Mouse (Mus musculus): Measurements from ENCODE around the gene Gatad1. TPM values are rescaled to one million over a fixed set of nuclear protein-coding genes. Genes with fewer than 3 reads are reported as not detected.
"Not testable (repeated sequence)": the region's sequence is repeated elsewhere in the genome, so short reads cannot be mapped to it uniquely, and the experiment has no call there.

Gatad1 gene
- 100 to 1,000 TPM in 1 of 4 experiments, 10 to 100 TPM in 3; 92.4 to 108 (median 95.7) TPM for total RNA-seq (2022)

DNA sequence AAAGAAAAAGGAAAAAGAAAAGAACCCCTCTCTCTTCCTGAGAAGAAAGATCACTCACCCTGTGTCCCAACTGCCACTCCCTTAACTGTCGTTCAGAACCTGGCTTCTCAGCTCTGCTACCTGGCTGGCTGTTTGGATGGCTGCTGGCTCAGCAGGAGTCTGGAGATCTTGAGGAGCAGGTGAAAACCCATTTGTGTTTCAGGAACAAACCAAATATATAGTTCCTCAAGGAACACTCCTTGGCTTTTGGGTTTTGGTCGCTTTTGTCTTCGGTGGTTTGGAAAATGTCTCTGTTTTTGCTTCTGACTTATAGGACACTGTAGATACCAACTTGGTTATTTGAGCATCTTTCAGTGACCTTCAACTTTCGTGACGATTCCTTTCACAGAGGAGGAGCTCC, at the start of gene Gatad1:
Gene Gatad1, minus strand, starts transcription at position 101 of the 400 bp plus-strand sequence.
- no peak for DNase-seq (ENCODE audit: low spot score in 2 of 2)

DNA sequence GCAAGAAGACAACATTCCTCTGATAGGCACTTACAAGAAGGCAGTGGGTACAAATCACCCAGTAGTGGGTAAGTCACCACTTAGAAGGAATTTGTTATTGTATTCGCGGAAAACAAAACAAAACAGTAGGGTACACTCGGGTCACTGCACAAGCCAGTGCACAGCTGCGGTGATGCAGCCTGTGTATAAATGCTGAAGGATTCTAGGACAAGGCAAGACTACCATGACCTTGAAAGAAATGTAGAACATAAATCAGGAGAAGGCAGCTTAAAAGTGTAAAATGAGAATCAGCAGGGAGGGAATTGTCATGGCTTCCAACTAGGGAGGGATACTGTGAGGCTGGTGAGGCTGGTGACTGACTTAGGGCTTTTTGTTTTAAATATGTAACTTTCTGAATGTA, 45.2 kb upstream of the Gatad1 start:
- DNase-seq (ENCODE audit: low spot score in 2 of 2), result no peak

DNA sequence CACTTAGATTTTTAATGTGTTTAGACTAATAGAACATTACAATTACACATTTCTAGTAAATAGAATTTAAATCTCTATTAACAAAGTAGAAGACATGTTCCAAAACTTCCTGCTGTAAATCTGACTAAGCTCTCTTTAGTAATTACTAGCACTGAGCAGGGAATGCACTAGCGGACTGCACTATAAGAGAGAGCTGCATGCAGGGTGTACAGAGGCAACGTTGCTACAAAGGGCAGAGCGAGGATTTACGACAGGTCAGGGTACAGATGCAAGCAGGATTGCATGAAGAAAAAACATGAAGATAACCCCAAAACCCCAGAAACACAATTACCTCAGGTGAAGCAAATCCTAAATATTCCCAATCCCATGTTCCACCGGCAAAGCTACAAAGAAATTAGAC, 43.0 kb upstream of the Gatad1 start:
- no peak for DNase-seq (ENCODE audit: low spot score in 2 of 2)

DNA sequence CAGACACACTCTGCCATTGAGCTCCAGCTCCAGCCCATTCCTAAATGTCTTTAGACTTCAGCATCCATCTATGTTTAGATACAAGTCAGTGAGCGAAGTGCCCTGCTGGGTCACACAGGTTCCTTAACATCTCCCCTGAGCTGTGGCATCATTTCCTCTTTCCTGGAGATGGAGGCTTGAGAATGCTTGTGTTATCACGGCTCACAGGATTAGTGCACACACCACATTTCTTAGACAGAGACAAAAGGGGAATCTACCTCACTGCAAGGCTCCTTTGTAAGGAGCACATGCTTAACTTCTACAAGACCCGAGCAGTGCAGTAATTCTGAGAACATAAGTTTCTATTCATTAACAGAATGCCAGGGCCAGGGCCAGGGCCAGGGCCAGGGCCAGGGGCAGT, 39.0 kb upstream of the Gatad1 start:
- DNase-seq (ENCODE audit: low spot score in 2 of 2), result no peak

DNA sequence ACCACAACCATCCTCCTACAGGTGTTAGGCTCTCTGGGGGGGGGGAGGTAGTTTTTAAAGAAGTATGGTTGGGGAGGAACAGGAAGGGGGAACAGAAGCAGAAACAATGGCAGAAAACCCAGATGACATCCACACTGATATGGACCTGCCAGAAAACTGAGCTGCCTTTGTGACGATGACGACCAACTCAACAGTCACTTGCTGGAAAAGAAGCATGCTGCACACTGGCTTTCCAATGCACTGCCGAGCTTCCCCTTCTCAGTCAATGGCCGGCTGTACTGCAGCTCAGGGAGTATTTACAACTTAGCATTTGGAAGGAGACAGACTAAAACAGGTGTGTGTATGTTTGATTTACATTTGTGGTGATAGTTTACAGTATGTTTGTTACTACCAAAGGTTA, 38.2 kb upstream of the Gatad1 start:
- DNase-seq (ENCODE audit: low spot score in 2 of 2), result no peak

DNA sequence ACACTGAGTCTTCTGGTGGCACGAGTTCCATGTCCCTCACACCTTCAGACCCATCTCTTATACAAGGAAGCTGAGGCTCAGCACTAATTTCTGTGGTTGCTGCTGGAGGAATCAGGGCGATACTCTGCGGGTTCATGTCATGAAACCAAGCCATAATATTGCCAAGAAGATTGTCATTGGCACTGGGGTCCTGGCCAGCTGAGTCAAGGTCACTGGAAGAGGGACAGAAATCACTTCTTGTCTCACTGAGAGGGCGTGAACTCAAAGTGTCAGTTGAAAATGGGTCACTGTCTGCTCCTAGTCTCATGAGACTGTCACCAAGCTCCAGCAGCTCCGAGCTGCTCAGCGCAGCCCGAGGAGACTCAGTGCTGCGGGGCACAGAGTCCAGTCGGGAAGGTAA, 36.0 kb upstream of the Gatad1 start:
- no peak for DNase-seq (ENCODE audit: low spot score in 2 of 2)

DNA sequence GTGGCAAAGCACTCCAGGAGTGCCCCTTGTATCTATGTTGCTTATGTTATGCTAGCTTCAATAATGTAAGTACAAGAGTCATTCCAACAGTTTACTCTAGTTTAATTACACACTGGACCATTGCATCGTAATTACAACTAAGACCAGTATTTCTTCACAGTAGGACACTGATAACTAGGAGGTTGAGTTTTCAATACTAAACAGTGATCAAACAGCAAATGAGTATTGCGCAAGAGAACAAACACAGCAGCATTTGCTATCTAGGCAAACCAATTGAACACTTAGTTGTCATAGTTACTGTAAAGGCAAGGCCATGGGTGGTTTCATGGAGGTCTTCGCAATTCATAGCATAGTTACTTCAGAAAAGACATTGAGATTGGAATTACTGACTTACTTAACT, 34.3 kb upstream of the Gatad1 start:
- DNase-seq (ENCODE audit: low spot score in 2 of 2), result no peak

DNA sequence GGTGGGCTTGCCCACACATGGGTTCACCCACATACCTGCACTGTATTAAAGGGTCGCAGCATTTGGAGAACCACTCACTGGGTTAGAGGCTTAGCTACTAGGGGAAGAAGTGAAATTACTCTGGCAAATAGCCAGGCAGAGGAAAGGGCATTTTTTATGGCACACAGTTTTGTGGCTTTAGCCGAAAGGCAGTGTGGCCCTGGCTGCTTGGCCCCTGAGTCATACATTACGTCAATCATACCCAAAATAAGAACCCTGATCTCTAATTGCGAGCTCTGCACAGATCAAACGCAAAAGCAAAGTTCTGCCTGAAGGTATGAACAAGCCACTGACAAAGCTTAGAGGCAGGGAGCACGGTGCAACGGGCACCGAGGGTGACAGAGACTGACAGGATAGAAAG, 31.3 kb upstream of the Gatad1 start:
- DNase-seq (ENCODE audit: low spot score in 2 of 2), result no peak

DNA sequence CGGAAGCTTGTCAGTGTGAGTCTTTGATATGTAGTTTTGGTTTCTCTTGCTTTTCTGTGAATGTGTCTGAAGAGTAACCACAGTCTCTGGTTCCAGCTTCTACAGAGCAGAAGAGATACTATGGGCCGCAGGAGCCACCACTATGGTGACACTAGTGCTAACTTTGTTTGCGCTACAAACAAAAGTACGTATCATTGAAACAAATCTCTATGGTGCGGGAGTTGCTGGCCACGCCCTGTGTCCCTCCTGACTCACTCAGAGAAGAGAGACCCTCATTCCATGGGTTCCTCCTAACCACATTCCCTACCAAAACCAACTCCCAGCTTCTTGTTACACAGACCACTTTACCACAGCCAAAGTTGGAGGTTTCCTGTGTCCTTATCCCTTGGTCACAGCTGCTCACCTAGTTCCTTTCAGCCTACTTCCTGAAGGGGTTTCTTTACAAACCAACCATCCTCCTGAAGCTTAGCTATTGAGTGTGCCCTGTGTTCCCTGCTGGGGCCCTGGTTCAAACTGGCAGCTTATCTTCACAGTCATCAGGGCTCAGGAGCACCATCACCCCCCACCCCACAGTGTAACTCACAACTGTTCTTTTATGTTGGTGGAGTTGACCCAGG, 13.1 kb upstream of the Gatad1 start:
- DNase-seq (ENCODE audit: low spot score in 2 of 2), result no peak

DNA sequence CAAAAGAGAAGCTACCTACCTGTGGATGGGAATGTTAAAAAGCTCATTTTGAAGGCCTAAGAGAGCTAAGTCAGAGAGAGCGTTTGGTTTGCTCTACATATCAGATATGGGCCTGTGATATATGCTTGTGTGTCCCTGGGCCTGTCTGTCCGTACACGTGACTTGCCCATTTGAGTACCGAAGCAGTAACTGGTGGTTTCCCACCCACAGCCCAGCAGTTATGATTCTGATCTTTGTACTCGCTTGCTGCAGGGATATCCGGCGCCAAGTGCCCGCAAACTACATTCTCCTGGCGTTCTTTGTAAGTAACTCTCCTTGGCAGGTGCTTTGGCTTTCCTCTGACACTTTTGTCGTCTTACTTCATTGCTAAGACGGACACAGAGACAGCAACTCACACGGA, 9.6 kb upstream of the Gatad1 start:
- DNase-seq (ENCODE audit: low spot score in 2 of 2), result no peak

DNA sequence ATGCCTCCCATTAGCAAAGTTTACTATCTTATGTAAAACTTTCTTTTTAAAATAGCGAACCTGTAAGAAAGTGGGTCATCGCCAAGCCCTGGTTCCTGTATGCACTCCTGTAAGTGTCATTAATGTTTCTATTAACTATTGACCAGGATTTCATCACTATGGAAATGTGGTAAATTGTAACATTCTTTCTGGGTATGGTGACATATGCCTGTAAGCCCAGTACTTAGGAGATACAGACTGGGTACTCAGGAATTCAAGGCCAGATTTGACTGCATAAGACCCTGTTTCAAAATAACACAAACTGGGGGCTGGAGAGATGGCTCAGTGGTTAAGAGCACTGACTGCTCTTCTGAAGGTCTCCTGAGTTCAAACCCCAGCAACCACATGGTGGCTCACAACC, 8.2 kb upstream of the Gatad1 start:
- no peak for DNase-seq (ENCODE audit: low spot score in 2 of 2)

DNA sequence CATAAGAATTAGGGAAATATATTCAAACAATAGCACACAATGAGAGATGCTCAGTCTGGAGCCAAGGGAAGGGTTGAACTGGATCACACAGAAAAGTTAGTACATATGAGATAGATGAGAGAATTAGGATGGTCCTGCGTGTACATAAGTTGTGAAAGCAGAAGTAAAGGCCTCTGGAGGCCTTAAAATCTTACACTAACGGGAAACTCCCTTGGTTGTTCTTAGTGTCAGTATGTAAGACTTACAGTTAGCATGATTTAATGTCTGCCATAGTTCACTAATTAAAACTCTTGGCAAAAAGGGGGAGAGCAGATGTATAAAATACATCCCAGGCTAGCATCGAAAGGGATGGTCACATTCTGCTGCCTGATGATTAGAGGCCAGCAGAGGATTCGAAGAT, 3.2 kb downstream of the Gatad1 start:
- no peak for DNase-seq (ENCODE audit: low spot score in 2 of 2)

DNA sequence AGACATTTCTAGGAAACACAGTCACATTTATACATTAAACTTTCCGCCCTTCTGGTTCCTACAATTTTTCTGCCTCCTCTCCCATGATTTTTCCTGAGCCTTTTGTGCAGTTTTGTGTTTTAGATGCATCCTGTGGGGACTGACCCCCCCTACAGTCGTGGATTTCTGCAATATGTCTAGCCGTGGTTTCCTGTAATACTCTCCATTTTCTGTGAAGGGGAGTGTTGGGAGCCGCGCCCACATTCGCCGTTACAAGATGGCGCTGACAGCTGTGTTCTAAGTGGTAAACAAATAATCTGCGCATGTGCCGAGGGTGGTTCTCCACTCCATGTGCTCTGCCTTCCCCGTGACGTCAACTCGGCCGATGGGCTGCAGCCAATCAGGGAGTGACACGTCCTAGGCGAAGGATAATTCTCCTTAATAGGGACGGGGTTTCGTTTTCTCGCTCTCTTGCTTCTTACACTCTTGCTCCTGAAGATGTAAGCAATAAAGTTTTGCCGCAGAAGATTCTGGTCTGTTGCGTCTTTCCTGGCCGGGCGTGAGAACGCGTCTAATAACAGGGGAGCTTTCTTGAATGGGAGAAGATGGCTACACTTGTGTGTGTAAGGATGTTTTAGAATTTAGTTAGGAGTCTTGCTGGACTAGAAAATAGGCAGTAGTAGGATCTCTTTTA, 3.9 kb downstream of the Gatad1 start:
- DNase-seq (ENCODE audit: low spot score in 2 of 2), result not testable (repeated sequence)

DNA sequence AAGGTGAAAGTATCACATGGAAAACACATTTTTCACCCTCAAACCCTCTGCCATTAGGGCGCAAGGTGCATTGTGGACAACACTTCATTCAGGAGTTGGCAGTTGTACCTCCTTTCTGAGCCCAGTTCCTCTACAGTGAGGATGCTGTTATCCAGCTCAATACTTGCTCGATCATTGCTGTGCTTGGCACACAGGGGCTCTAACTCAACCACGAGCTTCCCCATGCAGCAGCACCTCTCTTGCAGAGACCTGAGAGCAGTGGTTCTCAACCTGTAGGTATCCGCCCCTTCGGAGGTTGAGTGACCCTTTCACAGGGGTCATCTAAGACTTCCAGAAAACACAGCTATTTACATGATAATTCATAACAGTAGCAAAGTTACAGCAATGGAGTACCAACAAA, 5.4 kb downstream of the Gatad1 start:
- DNase-seq (ENCODE audit: low spot score in 2 of 2), result no peak

DNA sequence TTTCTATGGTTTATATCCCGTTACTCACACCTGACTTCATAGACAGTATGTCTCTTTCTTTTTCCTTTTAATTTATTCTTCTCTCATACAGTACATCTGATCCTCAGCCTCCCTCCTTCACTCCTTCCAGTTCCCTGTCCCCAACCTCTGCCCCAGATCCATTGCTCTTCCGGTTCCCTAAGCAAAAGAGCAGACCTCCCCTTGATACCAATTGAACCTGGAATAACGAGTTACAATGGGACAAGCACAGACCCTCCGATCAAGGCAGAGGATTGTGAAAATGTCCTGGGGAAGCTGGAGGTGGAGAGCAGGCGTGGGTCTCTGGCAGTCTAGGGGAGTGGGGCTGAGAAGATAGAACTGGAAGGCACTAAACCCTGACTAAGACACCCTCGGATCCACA, 6.1 kb downstream of the Gatad1 start, which contains the start of gene Tmbim7:
Gene Tmbim7, plus strand, starts transcription at position 301 of the 400 bp plus-strand sequence.
- DNase-seq (ENCODE audit: low spot score in 2 of 2), result no peak

DNA sequence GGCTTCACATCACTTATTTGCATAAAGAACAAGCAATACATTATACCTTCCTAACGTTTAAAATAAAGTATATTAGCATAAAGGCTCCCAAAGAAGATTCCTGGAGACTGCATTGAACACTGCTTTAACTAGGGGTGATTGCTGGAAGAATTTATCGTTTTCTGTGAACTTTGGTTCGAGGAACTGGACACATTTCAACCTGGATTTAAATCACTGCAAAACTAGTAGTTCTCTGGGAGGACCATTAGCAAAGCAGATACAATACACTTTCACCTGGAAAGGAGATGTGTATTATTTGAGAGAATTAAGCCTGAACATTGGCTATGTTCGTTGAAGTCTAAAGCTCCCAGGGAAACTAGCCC, 8.2 kb downstream of the Gatad1 start:
- DNase-seq (ENCODE audit: low spot score in 2 of 2), result no peak

DNA sequence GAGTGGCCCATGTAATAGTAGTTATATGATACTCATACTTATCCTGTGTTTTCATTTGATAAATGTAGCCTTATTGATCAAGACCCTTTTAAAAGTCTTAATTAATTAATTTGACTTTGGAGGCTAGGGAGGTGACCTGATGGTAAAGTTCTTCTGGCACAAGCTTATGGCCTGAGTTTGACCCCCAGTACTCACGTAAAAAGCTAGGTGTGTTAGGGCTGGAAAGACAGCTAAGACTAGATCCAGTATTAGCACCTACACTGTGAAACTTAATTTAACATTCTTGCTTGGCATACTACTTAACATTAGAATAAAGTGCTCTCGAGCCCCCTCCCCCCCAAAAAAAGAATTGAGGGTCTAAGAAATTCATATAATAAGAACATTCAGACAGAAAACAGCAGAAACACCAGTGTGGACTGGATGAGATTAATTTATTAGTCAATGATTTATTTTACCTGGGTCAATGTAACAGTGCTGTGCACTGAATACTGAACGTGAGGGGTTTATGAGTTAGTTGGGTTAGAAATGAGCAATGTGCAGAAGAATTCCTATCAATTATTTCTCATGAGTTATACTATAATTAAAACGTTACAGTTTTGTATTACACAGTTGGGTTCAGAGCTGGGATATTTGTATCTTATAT, 8.7 kb downstream of the Gatad1 start:
- no peak for DNase-seq (ENCODE audit: low spot score in 2 of 2)

DNA sequence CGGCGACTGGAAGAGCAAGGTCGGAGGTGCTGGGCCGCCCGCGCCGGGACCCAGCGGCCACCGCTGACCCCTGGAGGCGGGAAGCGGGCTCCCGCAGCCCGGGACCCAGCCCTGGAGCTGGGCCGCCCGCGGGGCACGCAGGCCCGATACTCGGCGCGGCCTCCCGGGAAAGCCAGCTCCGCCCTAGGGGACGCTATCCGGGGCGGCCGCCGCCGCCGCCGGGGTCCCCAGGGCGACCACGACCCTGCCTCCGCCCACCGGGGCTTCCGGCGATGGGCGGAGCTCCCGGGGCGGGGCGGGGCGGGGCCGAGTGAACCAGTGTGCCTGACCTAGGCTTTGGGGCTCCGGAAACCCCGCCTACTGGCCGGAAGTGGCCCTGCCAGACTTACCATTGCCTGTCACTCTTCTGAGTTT, 9.3 kb downstream of the Gatad1 start:
- DNase-seq (ENCODE audit: low spot score in 2 of 2), result peak; percentile 82 to 83

DNA sequence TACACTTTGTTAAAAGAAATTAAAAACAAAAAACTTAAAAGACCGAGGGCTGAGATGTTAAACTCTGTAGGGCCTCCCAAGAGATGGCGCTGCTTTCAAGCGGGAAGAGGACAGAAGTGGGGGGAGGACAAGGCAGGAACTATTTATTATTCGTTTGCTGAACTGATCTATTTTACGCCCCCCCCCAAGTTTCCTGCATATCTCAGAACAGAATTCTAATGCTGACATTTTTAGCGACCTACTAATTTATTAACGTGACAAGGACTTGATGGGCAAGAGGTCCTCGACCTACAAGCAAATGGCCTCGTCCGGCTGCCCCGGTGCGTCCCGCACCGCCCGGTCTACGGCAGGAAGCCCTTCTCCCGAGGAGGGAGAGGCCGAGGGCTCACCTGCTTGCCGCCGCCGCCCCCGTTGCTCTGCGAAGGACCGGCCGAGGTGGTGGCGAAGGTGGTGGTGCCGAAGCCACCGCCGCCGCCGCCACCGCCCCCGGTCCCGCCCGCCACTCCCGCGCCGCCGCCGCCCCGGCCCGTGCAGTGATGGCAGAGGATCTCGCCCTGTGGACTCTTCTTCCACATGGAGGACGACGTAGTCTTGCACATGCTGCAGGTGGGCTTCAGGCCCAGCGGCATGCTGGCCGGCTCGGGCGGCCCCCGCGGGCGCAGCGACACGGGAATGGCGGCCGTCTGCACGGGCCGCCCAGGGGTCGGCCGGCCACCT, 9.8 kb downstream of the Gatad1 start:
- DNase-seq (ENCODE audit: low spot score in 2 of 2), result no peak

DNA sequence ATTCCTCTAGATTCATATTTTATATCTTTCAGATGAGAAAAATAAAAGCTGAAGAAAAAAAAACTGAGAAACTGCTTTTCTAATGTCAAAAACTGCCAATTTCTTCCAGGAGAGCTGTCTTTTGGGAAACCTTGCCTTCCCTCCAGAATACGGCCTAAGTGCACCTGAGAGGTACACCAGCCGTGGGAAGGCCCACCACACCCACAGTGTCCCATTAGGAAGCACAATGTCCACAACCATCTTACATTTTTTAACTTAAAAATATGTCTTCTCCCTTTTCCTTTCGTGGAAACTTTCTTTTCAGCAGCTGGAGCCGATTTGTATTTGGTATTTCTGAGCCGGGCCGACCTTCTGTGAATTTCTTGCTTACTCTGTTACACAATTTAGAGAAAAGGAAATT, 10.4 kb downstream of the Gatad1 start:
- DNase-seq (ENCODE audit: low spot score in 2 of 2), result no peak

DNA sequence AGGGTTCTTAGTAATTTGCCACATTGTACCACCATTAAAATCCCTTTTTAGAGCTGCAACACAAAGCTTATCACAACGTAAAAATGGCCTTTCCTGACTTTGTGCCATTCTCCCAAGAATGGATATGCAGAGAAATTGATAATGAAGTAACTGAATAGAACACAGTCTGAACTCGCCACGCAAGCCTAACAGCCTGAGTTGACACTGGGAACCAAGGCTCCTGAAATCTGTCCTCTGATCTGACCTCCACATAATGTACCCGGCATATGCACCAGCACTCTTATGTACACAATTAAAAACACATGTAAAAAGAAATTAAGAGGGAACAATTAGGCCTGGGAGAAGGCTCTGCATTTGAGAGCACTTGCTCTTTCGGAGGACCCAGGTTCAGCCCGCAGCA, 11.7 kb downstream of the Gatad1 start:
- DNase-seq (ENCODE audit: low spot score in 2 of 2), result no peak

DNA sequence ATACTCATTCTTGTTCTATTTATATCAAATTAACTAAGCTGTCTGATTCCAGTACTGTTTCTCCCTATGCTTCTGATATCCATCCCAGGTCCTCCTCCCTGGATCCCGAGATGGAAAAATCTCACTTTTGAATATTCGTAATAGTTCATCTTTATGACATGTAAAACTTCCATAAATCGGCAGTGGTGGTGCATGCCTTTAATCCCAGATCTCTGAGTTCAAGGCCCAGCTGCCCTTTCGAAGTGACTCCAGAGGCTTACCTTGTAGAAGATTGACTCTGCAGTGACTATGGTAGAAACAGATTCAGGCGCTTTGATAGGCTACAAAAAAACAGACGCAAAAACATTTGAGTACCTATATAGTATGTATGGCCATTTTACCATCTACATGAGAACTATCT, 12.4 kb downstream of the Gatad1 start:
- no peak for DNase-seq (ENCODE audit: low spot score in 2 of 2)

Measured in layer of hippocampus, adult 8-10 months (tissue).